Mouse (Mus musculus) forebrain, embryonic 15.5 days (tissue): Measurements from ENCODE around the gene Ifng. TPM values are rescaled to one million over a fixed set of nuclear protein-coding genes. Genes with fewer than 3 reads are reported as not detected.
"Not testable (repeated sequence)": the region's sequence is repeated elsewhere in the genome, so short reads cannot be mapped to it uniquely, and the experiment has no call there.

Source experiments
- ATAC-seq: fragments of 200-750 bp; cut with Nextera tagmentation; replicated peaks from 2 replicates; pipeline ENCODE4 v1.8.0; 2017; ENCODE audit warnings: mild to moderate bottlenecking, moderate TSS enrichment, moderate library complexity
- H3K27ac ChIP-seq: fragments of 300-500 bp; sonication (generic); replicated peaks from 2 replicates; pipeline ENCODE4 v1.5.1; 2015; ENCODE audit warnings: mild to moderate bottlenecking, inconsistent platforms
- H3K27me3 ChIP-seq: fragments of 300-500 bp; sonication (generic); 2 replicates; pipeline ENCODE4 v1.6.1; 2015; ENCODE audit warnings: inconsistent platforms
- H3K36me3 ChIP-seq: fragments of 300-500 bp; sonication (generic); 2 replicates; pipeline ENCODE4 v1.6.1; 2015; ENCODE audit warnings: mild to moderate bottlenecking, inconsistent platforms
- H3K4me1 ChIP-seq: fragments of 300-500 bp; sonication (generic); 2 replicates; pipeline ENCODE4 v1.6.1; 2015; ENCODE audit warnings: inconsistent platforms
- H3K4me2 ChIP-seq: fragments of 300-500 bp; sonication (generic); replicated peaks from 2 replicates; pipeline ENCODE4 v1.6.1; 2015; ENCODE audit warnings: mild to moderate bottlenecking, inconsistent platforms
- H3K4me3 ChIP-seq: fragments of 300-500 bp; sonication (generic); 2 replicates; pipeline ENCODE4 v1.5.1; 2015; ENCODE audit warnings: mild to moderate bottlenecking, inconsistent platforms
- H3K9ac ChIP-seq: fragments of 300-500 bp; sonication (generic); replicated peaks from 2 replicates; pipeline ENCODE4 v1.6.1; 2015; ENCODE audit warnings: mild to moderate bottlenecking, inconsistent platforms
- H3K9me3 ChIP-seq: fragments of 300-500 bp; sonication (generic); 2 replicates; pipeline ENCODE4 v1.6.1; 2016; ENCODE audit warnings: inconsistent platforms
- WGBS: fragments of 180-500 bp; shearing (Covaris S2); methylation state at CpG from one replicate; pipeline ENCODE4 v1.1.7; 2015; ENCODE audit warnings: mixed read lengths; 5-methylcytosine and 5-hydroxymethylcytosine counted together
- polyA plus RNA-seq: library from polyadenylated mRNA; unstranded; fragments of >200 nt; fragmentation: Nextera tagmentation; extraction: Ambion mirVana; gene quantifications from 2 replicates; pipeline ENCODE4 v1.2.1, GENCODE M21; 2015

Ifng gene
- polyA plus RNA-seq, 1 experiment from 2014 or later, result not detected

DNA sequence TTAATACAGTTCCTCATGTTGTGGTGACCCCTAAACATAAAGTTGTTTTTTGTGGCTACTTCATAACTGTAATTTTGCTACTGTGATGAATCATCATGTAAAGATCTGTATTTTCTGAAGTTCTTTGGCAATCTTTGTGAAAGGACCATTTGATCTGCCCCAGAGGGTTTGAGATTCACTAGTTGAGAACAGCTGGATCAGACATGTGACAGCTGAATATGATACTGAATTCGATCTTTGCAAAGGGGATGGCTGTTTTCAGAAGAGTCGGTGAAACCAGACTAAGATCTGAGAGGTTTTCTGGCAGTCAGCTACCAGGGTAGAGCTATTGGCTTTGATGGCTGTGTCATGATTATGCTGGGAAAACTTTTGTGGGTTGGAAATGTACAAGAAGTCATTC, 10.9 kb downstream of the Ifng start:
- Histone ChIP-seq H3K4me3 (no peak overlapping the region), H3K4me1 (no peaks in the 10 kb centered on the region), H3K36me3 (no peaks in the 10 kb centered on the region), H3K4me2 (no peak overlapping the region), H3K9me3 (no peaks in the 10 kb centered on the region), H3K27me3 (no peaks in the 10 kb centered on the region), H3K9ac (no peak overlapping the region), H3K27ac (no peak overlapping the region)
- no peak for ATAC-seq
- WGBS, result 87% methylated on average over 2 of the region's 2 CpGs

DNA sequence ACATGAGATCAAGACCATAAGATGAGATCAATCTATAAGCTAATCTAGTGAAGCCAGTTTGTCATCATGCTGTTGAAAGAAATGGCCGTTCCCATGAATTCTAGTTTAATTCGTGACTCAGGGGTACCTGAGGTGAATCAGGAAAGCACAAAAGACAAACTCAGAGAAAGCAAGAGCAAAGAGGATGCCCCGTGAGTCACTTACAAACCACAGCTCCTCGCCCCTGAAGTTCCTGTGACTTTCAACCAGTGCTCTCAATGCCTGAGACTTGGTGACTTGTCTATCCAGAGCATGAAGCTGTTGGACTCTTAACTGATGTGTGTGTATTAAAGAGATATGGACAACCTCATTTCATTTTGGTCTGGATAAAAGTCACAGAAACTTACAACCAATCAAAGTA, 17.9 kb downstream of the Ifng start:
- Histone ChIP-seq H3K9me3 (no peaks in the 10 kb centered on the region), H3K27me3 (no peaks in the 10 kb centered on the region), H3K36me3 (no peaks in the 10 kb centered on the region), H3K4me2 (no peak overlapping the region), H3K4me3 (no peak overlapping the region), H3K4me1 (no peaks in the 10 kb centered on the region), H3K27ac (no peak overlapping the region), H3K9ac (no peak overlapping the region)
- no peak for ATAC-seq
- 92% methylated on average over 4 of the region's 4 CpGs for WGBS

GRCm38 (mm10) chr10:118461126-118461767, 20.4 kb downstream of the Ifng start:
- H3K36me3 ChIP-seq, result no peaks in the 10 kb centered on the region
- no peak overlapping the region for H3K4me2 ChIP-seq
- H3K4me1 ChIP-seq, result no peaks in the 10 kb centered on the region
- H3K27me3 ChIP-seq, result no peaks in the 10 kb centered on the region
- no peak for ATAC-seq
- 52% methylated on average over 6 of the region's 6 CpGs for WGBS
- no peak overlapping the region for H3K4me3 ChIP-seq
- H3K9ac ChIP-seq, result no peak overlapping the region
- H3K9me3 ChIP-seq, result no peaks in the 10 kb centered on the region
- H3K27ac ChIP-seq, result no peak overlapping the region

DNA sequence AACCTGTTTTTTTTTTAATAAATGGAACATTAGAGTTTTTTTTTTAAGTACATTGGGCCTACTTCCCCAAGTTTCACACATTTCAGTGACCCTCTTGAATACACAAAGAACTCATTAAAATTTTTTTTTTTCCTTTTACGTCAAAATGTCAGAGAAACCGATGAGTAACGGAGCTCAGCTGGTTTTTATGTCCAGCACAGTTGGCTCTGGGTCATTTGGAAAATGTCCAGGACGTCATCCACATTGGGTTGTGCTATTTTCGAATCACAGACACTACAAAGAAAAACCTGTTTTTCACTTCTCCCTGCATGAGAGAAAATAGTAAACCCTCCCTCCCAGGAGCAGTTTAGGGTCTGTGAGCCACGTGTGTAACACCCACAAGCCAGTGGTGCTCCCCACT, 25.6 kb downstream of the Ifng start:
- Histone ChIP-seq H3K36me3 (no peaks in the 10 kb centered on the region), H3K27ac (no peak overlapping the region), H3K9me3 (no peaks in the 10 kb centered on the region), H3K27me3 (no peaks in the 10 kb centered on the region), H3K4me1 (no peaks in the 10 kb centered on the region), H3K4me3 (no peak overlapping the region), H3K4me2 (no peak overlapping the region), H3K9ac (no peak overlapping the region)
- WGBS, result 53% methylated on average over 6 of the region's 6 CpGs
- ATAC-seq, result no peak

DNA sequence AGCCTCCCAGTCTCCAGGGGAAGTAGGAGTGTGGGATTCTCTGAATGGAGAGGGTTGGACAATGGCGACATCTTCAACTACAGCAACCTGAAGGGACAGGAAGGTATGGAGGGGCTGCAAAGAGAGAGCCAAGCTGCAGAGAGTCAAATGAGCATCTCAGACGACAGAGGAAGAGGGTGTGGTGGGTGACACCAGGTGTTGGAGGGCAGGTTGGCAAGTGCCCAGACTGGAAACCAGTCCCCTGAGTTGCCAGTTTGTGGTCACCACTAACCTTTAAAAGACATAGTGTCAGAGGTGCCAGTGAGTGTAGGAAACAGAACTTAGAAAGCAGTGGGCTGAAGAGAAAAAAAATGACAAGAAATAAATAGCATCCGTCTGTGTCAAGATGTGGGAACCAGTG, 28.2 kb downstream of the Ifng start:
- ATAC-seq, result no peak
- H3K9me3 ChIP-seq, result no peaks in the 10 kb centered on the region
- no peaks in the 10 kb centered on the region for H3K4me1 ChIP-seq
- H3K27me3 ChIP-seq, result no peaks in the 10 kb centered on the region
- no peak overlapping the region for H3K4me3 ChIP-seq
- no peaks in the 10 kb centered on the region for H3K36me3 ChIP-seq
- H3K4me2 ChIP-seq, result no peak overlapping the region
- no peak overlapping the region for H3K9ac ChIP-seq
- WGBS, result 83% methylated on average over 3 of the region's 3 CpGs
- H3K27ac ChIP-seq, result no peak overlapping the region

DNA sequence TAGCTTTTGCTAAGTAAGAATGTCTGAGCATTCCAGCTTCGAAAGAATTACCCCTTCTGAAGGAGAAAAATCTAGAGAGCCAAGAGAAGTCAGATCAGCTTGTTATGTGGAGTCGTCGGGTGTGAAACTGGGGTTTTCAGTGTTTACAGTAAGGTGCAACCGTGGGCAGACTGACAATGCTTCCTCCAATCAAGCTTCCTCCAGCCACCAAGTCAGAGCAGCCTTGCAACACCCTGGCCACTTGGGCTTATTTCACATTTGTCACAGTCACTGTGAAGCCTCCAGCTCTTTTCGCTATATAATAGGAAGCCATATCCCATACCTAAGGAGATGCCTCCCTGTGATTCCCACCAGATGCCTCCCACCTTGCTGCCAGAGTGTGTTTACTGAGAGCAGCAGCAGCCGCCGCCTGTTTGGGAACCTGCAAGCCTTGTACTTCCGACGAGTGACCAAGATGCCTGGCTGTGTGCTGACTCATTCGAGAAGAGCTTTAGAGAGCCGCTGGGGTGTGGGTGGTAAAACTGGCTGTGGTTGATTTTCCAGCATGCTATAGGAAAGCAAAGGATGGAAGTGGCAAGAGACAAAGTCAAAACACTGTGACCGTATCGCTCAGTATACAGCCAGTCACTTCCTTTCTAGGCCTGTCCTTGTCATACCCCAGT, 29.6 kb downstream of the Ifng start:
- no peaks in the 10 kb centered on the region for H3K9me3 ChIP-seq
- no peaks in the 10 kb centered on the region for H3K36me3 ChIP-seq
- no peaks in the 10 kb centered on the region for H3K4me1 ChIP-seq
- ATAC-seq, result no peak
- H3K4me3 ChIP-seq, result no peak overlapping the region
- WGBS, result 79% methylated on average over 13 of the region's 13 CpGs
- no peak overlapping the region for H3K27ac ChIP-seq
- no peak overlapping the region for H3K4me2 ChIP-seq
- no peaks in the 10 kb centered on the region for H3K27me3 ChIP-seq
- H3K9ac ChIP-seq, result no peak overlapping the region

DNA sequence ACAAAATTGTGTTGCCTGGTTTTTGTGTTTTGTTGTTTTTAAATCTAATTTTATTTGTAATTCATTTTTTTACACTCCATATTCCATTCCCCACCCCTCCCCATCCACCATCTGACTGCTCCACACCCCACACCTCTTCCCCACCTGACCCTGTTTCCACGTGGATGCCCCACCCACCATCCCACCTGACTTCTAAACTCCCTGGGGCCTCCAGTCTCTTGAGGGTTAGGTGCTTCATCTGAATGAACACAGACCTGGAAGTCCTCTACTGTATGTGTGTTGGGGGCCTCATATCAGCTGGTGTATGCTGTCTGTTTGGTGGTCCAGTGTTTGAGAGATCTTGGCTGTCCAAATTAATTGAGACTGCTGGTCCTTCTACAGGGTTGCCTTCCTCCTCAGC, 32.0 kb downstream of the Ifng start:
- not testable (repeated sequence) for H3K27ac ChIP-seq, H3K9me3 ChIP-seq, H3K4me1 ChIP-seq, H3K4me3 ChIP-seq, H3K4me2 ChIP-seq, H3K36me3 ChIP-seq, H3K9ac ChIP-seq, ATAC-seq, H3K27me3 ChIP-seq
- WGBS, result 87% methylated on average over 1 of the region's 1 CpGs

- WGBS, result 93% methylated on average over 2 of the region's 2 CpGs
- Histone ChIP-seq H3K27me3 (no peaks in the 10 kb centered on the region), H3K9ac (no peak overlapping the region), H3K27ac (no peak overlapping the region), H3K4me3 (no peak overlapping the region), H3K9me3 (no peaks in the 10 kb centered on the region), H3K36me3 (no peaks in the 10 kb centered on the region), H3K4me1 (no peaks in the 10 kb centered on the region), H3K4me2 (no peak overlapping the region)
- no peak for ATAC-seq
Measured at GRCm38 (mm10) chr10:118476696-118477095, 35.9 kb downstream of the Ifng start.

- H3K9ac ChIP-seq, result no peak overlapping the region
- H3K4me3 ChIP-seq, result no peak overlapping the region
- H3K4me1 ChIP-seq, result no peaks in the 10 kb centered on the region
- H3K36me3 ChIP-seq, result no peaks in the 10 kb centered on the region
- no peaks in the 10 kb centered on the region for H3K27me3 ChIP-seq
- 89% methylated on average over 2 of the region's 2 CpGs for WGBS
- H3K27ac ChIP-seq, result no peak overlapping the region
- no peak for ATAC-seq
- no peak overlapping the region for H3K4me2 ChIP-seq
- no peaks in the 10 kb centered on the region for H3K9me3 ChIP-seq
Measured at GRCm38 (mm10) chr10:118477297-118477696, 36.5 kb downstream of the Ifng start.

- WGBS, result 81% methylated on average over 4 of the region's 4 CpGs
- H3K4me2 ChIP-seq, result no peak overlapping the region
- H3K4me1 ChIP-seq, result no peaks in the 10 kb centered on the region
- no peaks in the 10 kb centered on the region for H3K27me3 ChIP-seq
- H3K9ac ChIP-seq, result no peak overlapping the region
- no peak for ATAC-seq
- H3K36me3 ChIP-seq, result no peaks in the 10 kb centered on the region
- H3K9me3 ChIP-seq, result no peaks in the 10 kb centered on the region
- no peak overlapping the region for H3K4me3 ChIP-seq
- no peak overlapping the region for H3K27ac ChIP-seq
Measured at GRCm38 (mm10) chr10:118479244-118479643, 38.4 kb downstream of the Ifng start.

- Histone ChIP-seq H3K9ac (no peak overlapping the region), H3K9me3 (no peaks in the 10 kb centered on the region), H3K4me3 (no peak overlapping the region), H3K27ac (no peak overlapping the region), H3K4me1 (no peaks in the 10 kb centered on the region), H3K27me3 (no peaks in the 10 kb centered on the region), H3K4me2 (no peak overlapping the region), H3K36me3 (no peaks in the 10 kb centered on the region)
- ATAC-seq, result no peak
- 99% methylated on average over 5 of the region's 5 CpGs for WGBS
Measured at GRCm38 (mm10) chr10:118480118-118480517, 39.3 kb downstream of the Ifng start.

DNA sequence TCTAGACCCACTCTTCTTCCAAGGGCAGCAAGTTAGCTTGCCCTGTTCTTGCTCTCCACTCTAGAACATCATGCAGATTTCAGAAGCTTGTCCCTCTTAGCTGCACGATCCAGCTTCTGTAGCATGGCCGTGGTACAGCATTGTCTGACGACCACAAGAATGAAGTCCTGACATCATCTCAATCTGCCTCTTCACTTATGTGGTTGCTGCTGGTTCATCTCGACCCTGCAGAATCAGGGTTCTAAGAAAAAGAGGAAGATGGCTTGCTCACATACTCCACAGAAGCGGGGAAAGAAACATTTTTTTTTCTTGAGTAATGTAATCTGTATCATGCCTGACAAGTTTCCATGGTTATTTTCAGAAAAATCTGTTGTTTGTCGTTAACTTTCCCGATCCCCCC, 39.9 kb downstream of the Ifng start:
- Histone ChIP-seq H3K9me3 (no peaks in the 10 kb centered on the region), H3K4me2 (no peak overlapping the region), H3K27me3 (no peaks in the 10 kb centered on the region), H3K4me1 (no peaks in the 10 kb centered on the region), H3K4me3 (no peak overlapping the region), H3K9ac (no peak overlapping the region), H3K36me3 (no peaks in the 10 kb centered on the region), H3K27ac (no peak overlapping the region)
- 91% methylated on average over 7 of the region's 7 CpGs for WGBS
- ATAC-seq, result no peak

DNA sequence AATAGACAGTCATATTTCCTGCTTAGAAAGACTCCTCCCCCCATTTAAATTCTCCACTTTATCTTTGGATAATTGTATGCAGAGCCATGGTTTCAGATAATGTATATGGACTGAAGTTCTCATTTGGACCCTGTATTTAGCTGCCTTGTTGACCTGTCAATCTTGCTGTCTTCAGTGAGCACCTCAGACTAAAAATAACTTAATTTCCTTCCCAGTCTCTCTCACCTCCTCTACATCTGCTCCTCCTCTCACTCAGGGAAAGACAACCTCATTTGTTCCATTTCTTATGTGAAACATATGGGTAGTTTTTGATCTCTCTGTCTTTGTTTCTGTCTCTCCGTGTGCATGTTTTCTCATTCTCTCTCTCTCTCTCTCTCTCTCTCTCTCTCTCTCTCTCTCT, 53.3 kb downstream of the Ifng start:
- Histone ChIP-seq H3K27me3 (no peaks in the 10 kb centered on the region), H3K4me1 (no peaks in the 10 kb centered on the region), H3K36me3 (no peaks in the 10 kb centered on the region), H3K9ac (no peak overlapping the region), H3K4me3 (no peak overlapping the region), H3K4me2 (no peak overlapping the region), H3K9me3 (no peaks in the 10 kb centered on the region), H3K27ac (no peak overlapping the region)
- 40% methylated on average over 1 of the region's 1 CpGs for WGBS
- ATAC-seq, result no peak
